Mouse (Mus musculus) embryo, embryonic 10 days (tissue): ENCODE measurements around the gene Ltb4r2.
A peak's percentile ranks its signal among the peaks of the same experiment; 100 is the strongest.

ENCODE experiments used
- DNase-seq: peaks from one replicate; pipeline ENCODE4 v3.0.0-alpha.2; 2015; ENCODE audit warnings: low spot score

Ltb4r2 gene

GRCm38 (mm10) chr14:55761163-55761562, at the start of gene Ltb4r2:
Ltb4r2 (plus strand) TSS chr14:55761428.
- no peak for DNase-seq

DNA sequence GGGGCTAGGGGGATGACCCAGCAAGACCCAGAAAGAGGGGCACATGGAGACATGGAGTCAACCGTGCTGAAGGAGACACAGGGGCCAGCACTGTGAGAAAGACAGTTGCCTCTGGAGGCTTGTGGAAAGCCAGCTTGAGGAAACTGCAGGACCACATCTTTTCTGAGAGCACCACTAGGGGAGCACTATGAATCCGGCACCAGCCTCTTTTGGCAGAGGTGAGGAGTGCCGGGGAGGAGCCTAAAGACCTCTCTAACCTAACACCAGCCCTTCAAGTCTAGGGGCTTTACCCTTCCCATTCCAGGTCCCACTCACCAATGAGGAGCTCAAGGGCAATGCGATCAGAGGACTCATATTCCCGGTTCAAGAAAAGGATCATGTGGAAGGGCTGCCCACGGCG, 49.4 kb upstream of the Ltb4r2 start:
- no peak for DNase-seq

DNA sequence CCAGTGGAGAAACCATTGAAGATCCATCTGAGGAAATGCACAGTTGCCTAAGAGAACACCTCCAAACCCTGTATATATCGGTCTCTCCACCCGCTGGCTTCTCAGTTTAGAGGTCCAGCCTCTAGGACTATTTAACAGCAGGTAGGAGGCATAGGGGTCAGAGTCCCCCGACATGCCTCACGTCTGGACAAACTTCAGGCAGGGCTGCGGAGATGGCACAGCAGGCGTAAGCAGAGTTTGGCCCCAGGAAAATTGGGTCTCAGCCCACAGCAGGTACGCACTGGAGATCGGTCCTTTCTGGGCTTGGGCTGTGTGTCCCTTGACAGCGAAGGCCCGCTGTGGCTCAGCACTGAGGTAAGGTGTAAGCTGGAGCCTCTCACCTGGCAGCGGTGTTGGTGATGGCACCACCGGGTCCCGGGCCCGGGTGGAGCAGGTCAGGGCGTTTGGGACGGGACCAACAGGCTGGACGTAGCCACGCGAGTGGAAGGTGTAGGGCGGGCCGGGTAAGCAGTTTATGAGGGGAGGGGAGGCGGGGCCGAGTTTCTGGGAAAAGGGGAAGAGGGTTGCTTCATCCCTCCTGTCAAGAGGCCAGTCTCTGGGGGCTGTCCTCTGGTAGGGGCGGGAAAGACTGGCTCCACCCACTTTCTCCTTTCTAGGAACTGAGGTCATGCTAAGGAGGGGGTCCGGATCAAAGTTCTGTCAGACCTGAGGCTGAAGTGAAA, 48.1 kb upstream of the Ltb4r2 start:
- peak; percentile 36 for DNase-seq

- no peak for DNase-seq
Measured at GRCm38 (mm10) chr14:55713729-55714122, 47.5 kb upstream of the Ltb4r2 start, which contains the start of gene Tgm1. Tgm1 (minus strand) TSS chr14:55713926.

DNA sequence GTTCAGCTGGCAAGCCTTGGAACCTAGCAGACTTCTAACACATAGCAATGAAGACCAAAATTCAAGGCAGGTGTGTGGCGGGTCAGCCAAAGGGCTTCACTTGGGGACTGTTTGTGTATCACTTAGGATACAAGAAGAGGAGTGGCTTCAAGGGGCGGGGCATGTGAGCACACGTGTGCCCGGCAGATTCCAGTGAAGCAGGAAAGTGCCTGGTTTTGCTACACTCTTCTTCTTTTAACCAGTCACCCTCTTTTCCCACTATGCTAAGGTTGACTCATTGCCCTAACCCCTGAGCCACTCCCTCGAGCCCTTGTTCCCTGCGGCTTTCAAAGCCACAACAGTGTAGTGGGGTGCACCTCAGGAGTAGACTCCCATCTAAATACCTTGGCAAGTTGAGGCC, 46.3 kb upstream of the Ltb4r2 start:
- DNase-seq = no peak

DNA sequence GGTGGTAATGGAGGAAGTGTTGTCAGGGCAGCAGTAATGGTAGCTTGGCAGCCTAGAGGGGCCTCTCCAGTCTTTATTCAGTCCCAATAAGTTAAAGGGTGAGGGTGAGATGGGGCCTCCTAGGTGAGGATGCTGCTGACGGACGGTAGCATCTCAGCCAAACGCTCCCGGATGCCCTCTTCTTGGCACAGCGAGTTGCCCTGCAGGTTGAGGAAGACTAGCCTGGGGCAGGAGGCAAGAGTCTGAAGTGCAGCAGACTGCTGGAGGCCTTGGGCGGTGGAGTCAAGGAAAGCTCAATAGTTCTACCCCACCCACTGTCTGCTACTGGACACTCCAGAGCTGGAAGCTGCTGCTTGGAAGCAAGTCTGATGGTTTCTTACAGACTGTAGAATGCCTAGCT, 45.0 kb upstream of the Ltb4r2 start:
- DNase-seq = no peak

- DNase-seq = no peak
Measured at GRCm38 (mm10) chr14:55716884-55717283, 44.3 kb upstream of the Ltb4r2 start.

- no peak for DNase-seq
Measured at GRCm38 (mm10) chr14:55719737-55720136, 41.5 kb upstream of the Ltb4r2 start.

DNA sequence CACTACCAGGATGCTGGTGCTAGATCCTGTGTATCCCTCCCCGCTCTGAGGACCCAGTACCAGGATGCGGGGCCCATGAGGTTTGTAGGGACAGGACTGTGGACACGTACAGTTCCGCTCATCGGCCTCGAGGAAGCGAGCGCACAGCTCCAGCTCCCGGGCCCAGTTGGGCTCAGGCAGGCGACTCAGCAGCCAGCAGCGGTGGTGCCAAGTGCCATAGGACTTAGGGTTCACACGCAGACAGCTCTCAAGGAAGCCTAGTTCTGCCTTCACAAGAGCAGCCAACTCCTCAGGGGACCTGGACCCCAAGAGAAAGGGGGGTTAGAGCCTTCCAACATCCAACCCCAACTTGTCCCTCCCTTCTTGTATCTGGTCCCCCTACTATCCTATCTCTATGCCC, 40.6 kb upstream of the Ltb4r2 start:
- DNase-seq = no peak

DNA sequence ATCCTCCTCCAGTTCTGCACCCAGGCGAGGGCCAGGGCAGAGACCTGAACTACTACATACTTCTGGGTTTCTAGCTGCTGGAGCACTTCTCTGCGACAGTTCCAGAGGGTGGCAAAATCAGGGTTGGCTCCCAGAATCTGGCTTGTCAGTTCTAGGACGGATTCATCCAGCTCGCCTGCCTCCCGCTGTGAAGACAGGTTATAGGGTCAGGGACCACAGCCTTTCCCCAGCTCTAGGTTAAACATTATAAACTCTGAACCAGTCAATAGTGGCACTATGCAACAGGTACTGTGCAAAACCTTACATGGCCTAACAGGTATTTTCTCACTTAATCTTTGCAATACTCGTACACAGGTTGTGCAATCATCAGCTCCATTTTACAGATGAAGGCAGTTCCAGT, 40.2 kb upstream of the Ltb4r2 start:
- DNase-seq = no peak

- DNase-seq = peak; percentile 98
Measured at GRCm38 (mm10) chr14:55721700-55722437, 39.4 kb upstream of the Ltb4r2 start, which contains the start of gene Rabggta. Rabggta (minus strand) TSS chr14:55722263.

GRCm38 (mm10) chr14:55722438-55722945, 38.7 kb upstream of the Ltb4r2 start:
- no peak for DNase-seq

- no peak for DNase-seq
Measured at GRCm38 (mm10) chr14:55723433-55723832, 37.8 kb upstream of the Ltb4r2 start.

- no peak for DNase-seq
Measured at GRCm38 (mm10) chr14:55724411-55724871, 36.8 kb upstream of the Ltb4r2 start.

DNA sequence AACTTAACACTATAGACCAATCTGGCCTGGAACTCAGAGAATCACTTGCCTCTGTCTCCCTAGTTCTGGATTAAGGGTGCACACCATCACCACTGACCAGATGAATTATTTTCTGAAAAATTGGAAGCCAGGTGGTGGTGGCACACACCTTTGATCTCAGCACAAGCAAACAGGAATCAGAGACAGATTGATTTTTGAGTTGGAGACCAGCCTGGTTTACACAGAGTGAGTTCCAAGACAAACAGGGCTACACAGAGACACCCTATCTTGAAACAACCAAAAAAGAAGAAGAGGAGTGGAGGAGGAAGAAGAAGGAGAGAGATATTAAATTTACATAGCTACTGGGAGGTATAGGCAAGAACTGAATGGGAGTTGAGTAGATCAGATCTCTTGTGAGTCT, 35.0 kb upstream of the Ltb4r2 start:
- DNase-seq = no peak

DNA sequence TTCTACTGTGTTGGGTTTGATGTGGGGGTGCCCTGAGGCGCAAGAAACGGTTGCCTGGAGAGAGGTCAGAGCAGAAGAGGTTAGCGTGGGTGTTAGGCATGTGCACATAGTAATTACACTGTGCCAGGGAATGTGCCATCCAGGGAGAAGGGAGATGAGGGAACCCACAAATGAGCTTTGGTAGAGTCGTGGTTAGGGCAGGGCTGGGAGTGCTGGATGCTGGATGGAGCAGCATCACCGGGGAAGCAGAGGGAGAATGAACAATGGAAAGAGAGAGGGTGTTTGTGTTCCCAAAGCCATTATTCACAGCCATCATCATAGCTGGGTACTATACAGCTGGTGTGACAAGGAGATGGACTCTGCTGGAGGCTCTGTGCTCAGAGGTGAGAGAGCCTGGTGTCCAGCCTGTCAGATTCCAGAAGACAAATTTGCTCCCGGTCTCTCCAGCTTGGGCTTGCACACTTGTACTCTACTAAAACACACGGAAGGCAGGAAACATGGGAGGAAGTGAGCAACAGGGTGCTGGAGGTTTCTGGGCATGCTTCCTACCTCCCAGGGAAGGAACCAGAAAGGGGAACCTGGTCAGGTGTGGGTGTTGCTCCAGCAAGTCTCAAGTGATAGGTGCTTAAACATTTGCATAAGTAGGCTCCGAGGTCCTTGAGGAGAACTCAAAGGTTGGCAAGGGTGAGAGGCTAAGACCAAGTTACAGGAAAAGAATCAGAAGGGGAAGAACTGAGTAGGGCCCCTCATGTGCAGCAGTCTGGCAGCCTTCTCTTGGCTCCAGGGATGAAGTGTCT, 33.1 kb upstream of the Ltb4r2 start:
- no peak for DNase-seq

GRCm38 (mm10) chr14:55730116-55730515, 31.1 kb upstream of the Ltb4r2 start:
- no peak for DNase-seq

DNA sequence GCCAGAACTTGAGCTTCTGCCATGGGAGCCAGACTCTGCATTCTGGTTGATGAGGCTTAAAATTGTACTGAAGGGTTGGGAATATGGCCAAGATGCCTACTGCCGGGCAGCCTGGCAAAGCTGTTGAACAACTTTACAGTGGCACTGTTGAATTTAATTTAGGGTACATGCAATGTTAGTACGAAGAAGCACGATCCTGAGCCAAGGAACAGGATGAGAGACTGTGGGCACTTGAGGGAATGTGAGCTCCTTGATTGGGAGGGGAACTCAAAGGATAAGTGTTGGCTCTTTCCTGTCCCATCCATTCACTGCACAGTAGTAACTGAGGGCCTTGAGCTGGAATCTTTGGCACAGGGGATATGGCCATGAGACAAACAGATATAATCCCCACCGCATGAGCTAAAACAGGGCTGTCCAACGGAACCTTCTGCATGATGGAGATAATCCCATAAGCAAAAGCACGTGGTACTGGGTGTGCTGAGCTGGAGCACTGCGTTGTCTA, 30.6 kb upstream of the Ltb4r2 start:
- DNase-seq = no peak

- no peak for DNase-seq
Measured at GRCm38 (mm10) chr14:55733889-55734288, 27.3 kb upstream of the Ltb4r2 start.

DNA sequence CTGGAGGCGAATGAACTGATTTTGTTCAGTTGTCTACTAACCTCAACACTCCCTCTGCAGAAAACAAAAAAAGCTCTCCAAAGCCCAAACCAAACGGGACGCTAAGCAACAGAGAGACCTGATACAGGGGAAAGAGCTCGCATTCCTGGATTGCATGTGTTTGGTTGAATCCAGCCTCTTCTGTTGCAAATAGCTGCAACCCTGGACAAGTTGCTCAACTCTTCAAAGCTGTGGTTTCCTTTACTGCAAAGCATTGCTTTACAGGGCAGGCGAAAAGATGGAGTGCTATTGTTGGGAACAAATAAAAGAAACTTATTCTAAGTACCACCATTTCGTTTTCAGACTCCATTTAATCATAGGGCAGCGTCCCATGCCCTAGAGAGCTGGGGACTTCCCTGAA, 26.4 kb upstream of the Ltb4r2 start:
- DNase-seq = no peak

- no peak for DNase-seq
Measured at GRCm38 (mm10) chr14:55735334-55735733, 25.9 kb upstream of the Ltb4r2 start.

GRCm38 (mm10) chr14:55735758-55736157, 25.5 kb upstream of the Ltb4r2 start:
- DNase-seq = no peak
